Mouse (Mus musculus) ovary, postnatal 36 days (tissue): ENCODE data around the gene Olfr544.

Experiments used
- DNase-seq: peaks from one replicate; pipeline ENCODE4 v3.0.0; 2022; ENCODE audit warnings: low spot score, mixed read lengths

Gene Olfr544

GRCm38 (mm10) chr7:102477377-102477776 lies 10.7 kb downstream of the Olfr544 start:
- no peak for DNase-seq

GRCm38 (mm10) chr7:102476601-102477000 lies 11.5 kb downstream of the Olfr544 start:
- no peak for DNase-seq

GRCm38 (mm10) chr7:102472675-102473074 lies 15.4 kb downstream of the Olfr544 start:
- no peak for DNase-seq

- no peak for DNase-seq
Observed at GRCm38 (mm10) chr7:102467566-102467965, 20.5 kb downstream of the Olfr544 start.

DNA sequence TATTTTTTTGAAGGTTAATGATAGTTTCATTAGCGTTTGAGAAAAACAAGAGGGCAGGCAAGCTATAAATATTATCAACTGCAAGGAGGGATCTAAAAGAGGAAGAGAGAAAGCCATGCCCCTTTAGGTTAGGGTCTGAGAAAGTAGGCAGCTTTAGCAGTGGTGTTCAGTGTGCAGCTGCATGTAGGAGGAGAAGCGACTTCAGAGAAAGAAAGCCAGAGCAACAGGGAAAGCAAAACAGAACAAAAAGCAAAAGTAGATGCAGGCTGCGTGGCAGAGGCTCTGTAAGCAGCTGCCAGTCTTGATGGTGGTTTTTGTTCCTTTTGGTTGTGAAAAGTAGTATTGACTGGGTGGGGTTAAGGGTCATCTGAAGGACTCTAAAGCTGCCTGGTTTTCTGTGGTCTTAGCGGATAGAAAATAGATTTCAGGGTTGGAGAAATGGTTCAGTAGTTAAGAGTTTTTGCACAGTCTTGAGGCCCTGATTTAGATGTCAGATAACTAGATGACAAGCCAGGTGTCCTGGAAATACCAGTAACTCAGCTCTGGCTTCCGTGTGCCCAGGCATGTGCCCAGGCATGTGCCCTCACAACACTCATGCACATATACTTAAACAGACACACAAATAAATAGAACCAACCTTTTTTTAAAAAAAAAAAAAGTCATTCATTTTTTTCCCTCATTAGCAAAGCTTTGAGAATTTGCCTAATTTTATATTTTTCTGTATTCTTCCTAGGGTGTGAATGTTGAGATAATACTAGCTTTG lies 29.3 kb downstream of the Olfr544 start:
- no peak for DNase-seq

DNA sequence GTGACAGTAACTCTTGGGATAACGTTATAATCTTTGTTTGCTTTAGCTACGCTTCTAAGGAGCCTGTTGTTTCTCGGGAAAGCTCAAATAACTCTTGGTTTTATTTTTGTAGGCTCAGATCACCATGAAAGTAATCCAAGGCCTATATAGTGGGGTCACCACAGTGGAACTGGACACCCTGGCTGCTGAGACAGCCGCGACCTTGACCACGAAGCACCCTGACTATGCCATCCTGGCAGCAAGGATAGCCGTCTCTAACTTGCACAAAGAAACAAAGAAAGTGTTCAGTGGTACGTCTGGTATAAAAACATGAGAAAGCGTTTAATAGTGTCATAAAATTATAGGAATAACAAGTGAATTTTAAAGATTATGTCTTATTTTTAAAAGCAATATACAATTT lies 41.7 kb downstream of the Olfr544 start:
- no peak for DNase-seq

DNA sequence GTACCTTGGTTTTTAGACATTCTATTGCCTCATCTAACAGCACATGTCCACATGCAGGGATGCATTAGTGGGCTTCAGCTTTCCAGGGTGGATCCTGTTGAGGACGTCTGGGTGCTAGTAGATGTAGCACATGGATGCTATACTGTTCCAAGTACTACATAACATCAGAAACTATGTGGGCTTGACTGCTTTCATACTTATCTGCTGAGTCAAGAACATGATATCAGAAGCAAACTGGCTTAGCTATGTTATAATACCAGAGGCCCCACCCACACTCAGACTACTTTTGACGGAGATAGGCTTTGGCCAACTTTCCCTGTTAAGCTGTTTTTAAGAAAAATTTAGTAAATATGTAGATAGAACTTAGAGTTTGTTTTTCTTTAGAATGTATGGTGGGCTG lies 43.8 kb downstream of the Olfr544 start:
- DNase-seq, result no peak

- no peak for DNase-seq
Observed at GRCm38 (mm10) chr7:102442432-102442831, 45.7 kb downstream of the Olfr544 start.

- peak; percentile 91 for DNase-seq
Observed at GRCm38 (mm10) chr7:102441657-102442391, 46.3 kb downstream of the Olfr544 start, which contains the start of gene Rrm1. TSS of gene Rrm1 (plus strand) at chr7:102441695.

DNA sequence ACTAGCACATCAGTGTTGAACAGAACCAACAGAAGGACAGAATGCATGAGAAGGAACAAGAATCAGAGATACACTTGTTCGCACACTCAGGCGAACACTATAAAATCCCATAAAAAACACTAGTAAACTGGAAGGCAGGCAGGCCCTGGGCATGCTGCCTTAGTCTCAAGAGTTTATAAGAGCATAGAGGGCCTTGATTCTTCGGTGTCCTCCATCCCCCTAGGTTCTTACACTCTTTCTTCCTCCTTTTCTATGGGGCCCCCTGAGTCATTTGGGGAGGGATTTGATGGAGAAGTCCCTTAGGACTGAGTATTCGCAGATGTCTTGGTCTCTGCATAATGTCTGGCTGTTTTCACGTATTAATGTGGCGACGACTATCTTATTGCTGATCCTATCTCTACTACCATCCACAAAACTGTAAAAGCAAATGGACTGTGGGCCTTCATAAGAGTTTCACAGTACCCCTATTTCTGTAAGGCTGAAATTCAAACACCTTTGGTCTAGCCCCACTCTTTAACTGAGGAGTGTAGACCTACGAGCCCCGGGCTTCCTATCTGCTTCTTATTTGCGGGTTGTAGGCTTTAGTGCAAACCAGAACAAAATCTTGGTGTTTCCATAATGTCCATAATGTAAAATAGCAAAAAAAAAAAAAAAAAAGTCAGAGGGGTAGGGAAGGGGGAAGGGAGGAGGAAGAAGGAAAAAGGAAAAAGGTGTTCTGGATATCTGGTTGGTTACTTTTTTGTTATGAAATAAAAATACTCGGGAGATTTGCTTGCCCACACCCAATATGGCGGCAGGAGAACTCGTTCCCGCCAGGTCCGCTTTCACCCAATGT lies 47.1 kb downstream of the Olfr544 start:
- DNase-seq, result no peak

GRCm38 (mm10) chr7:102434344-102434743 lies 53.8 kb downstream of the Olfr544 start:
- no peak for DNase-seq
